Mouse (Mus musculus) bone marrow macrophage, adult 2 months (primary cell): Measurements from ENCODE around the gene Klk15.

Experiments used
- CTCF ChIP-seq: IDR thresholded peaks from 2 replicates; pipeline ENCODE4 v1.5.1; 2012; ENCODE audit warnings: low read depth, mild to moderate bottlenecking, low read length, moderate library complexity
- POLR2A ChIP-seq: IDR thresholded peaks from 2 replicates; pipeline ENCODE4 v1.6.1; 2012; ENCODE audit warnings: mild to moderate bottlenecking, low read depth, low read length, borderline replicate concordance

DNA sequence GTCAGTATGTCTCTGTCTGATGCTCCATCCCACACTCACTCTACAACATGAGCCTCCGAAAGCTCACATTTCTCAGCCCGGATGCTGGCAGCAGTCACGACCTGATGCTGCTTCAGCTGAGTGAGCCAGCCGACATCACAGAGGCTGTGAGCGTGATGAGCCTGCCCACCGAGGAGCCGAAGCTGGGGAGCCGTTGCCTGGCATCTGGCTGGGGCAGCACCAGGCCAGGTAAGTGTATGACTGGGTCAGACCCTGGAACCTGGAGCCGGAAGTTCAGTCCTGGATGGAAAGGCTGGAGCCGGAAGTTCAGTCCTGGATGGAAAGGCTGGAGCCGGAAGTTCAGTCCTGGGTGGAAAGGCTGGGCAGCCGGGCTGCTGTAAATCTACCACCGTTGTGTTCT lies 15.1 kb upstream of the Klk15 start:
- no peak for TF ChIP-seq CTCF
- TF ChIP-seq POLR2A = no peak
